Mouse (Mus musculus) spleen, adult 2 months (tissue): ENCODE measurements at regions not wholly inside any gene's neighbourhood (a gene's known extent, or its start where the extent isn't known, plus 50 kb on each side); places are given as distances from the start of the nearest gene placed in this dataset.

Source experiments
- DNase-seq, 2 experiments: peaks; one replicate each; pipeline versions ENCODE4 v3.0.0 to v3.0.0-alpha.2; 2012 to 2021; ENCODE audit warnings: low spot score in 2 of 2, low read depth in 1 of 2
- H3K27ac ChIP-seq: fragments of 200-500 bp; 2 replicates; pipeline ENCODE4 v1.5.1; 2012; ENCODE audit warnings: low read length, inconsistent platforms; ENCODE audit not compliant: insufficient read depth
- H3K27me3 ChIP-seq: fragments of 200-500 bp; 2 replicates; pipeline ENCODE4 v1.6.1; 2012; ENCODE audit warnings: mild to moderate bottlenecking, moderate library complexity, low read length, inconsistent platforms; ENCODE audit not compliant: control insufficient read depth, insufficient read depth
- H3K36me3 ChIP-seq: fragments of 200-500 bp; 2 replicates; pipeline ENCODE4 v1.6.1; 2012; ENCODE audit warnings: mild to moderate bottlenecking, low read length, inconsistent platforms; ENCODE audit not compliant: control insufficient read depth, insufficient read depth
- H3K4me1 ChIP-seq: fragments of 200-500 bp; 2 replicates; pipeline ENCODE4 v1.6.1; 2011; ENCODE audit warnings: inconsistent platforms; ENCODE audit not compliant: control insufficient read depth, insufficient read depth, insufficient read length
- H3K4me3 ChIP-seq: fragments of 200-500 bp; 2 replicates; pipeline ENCODE4 v1.5.1; 2011; ENCODE audit warnings: mild to moderate bottlenecking, inconsistent platforms; ENCODE audit not compliant: insufficient read depth, insufficient read length; ENCODE audit errors: extremely low read depth
- CTCF ChIP-seq: fragments of 200-500 bp; IDR thresholded peaks from 2 replicates; pipeline ENCODE4 v1.5.1; 2011; ENCODE audit warnings: mild to moderate bottlenecking, inconsistent platforms; ENCODE audit not compliant: insufficient read depth, insufficient read length, insufficient replicate concordance; ENCODE audit errors: extremely low read depth
- POLR2A ChIP-seq: fragments of 200-500 bp; IDR thresholded peaks from 2 replicates; pipeline ENCODE4 v1.6.1; 2011; ENCODE audit warnings: low read depth, low read length, inconsistent platforms
- WGBS: fragments of 180-500 bp; shearing (Covaris S2); methylation state at CpG from one replicate; pipeline ENCODE4 v1.1.7; 2018; 5-methylcytosine and 5-hydroxymethylcytosine counted together

GRCm38 (mm10) chr17:45276686-45277405, 156.7 kb downstream of the Cdc5l start:
- Histone ChIP-seq H3K27ac (no peak overlapping the region), H3K27me3 (no peaks in the 10 kb centered on the region; the same call in 1 of the 2 replicates), H3K4me3 (no peak overlapping the region), H3K4me1 (peaks cover 2% of the 10 kb centered on the region; the same call in 1 of the 2 replicates), H3K36me3 (no peaks in the 10 kb centered on the region)
- no peak for DNase-seq
- TF ChIP-seq CTCF = no peak
- no peak for TF ChIP-seq POLR2A
- WGBS = 88% methylated on average over 12 of the region's 12 CpGs

DNA sequence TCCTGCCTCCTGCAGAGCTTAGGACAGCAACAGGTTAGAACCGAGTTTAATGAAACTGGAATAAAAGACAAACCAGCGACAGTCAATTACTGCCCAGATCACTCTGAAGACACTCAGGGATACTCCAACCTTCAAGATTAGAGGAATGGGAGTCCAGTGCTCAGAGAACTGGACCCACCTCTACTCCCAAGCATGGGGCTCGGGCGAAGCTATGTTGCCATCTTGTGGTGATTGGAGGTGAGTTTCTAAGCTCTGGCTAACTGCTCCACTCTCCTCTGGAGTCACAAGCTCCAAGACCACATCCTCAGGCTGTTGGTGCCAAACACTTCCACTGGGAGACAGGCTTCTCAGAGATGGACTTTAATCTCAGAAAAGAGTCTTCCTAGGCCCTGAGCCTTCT, 158.6 kb downstream of the Cdc5l start:
- WGBS = 85% methylated on average over 4 of the region's 4 CpGs
- no peaks in the 10 kb centered on the region; the same call in 1 of the 2 replicates for H3K27me3 ChIP-seq
- peaks cover 2% of the 10 kb centered on the region; the same call in 1 of the 2 replicates for H3K4me1 ChIP-seq
- no peak for DNase-seq
- TF ChIP-seq POLR2A = no peak
- TF ChIP-seq CTCF = no peak
- no peaks in the 10 kb centered on the region for H3K36me3 ChIP-seq
- H3K27ac ChIP-seq = no peak overlapping the region
- H3K4me3 ChIP-seq = no peak overlapping the region

DNA sequence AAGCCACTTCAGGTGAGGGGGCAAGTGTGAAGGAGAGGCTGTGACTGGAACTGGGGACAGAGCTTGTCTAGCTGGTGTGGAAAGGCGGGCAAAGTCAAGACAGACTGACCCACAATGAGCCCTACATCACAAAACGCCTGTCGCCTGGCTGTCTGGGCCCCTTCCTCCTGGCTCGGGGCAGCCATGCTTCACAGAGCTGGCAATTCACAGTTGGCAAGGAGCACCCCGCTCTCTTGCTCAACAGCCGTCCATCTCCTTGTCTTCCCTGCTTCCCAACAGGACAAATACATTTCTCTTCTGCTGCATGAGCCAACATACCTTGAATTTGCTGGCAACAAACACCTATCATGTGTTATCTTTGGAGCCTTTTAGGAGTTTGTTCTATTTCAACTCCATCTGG, 166.8 kb downstream of the Cdc5l start:
- no peaks in the 10 kb centered on the region for H3K27me3 ChIP-seq
- TF ChIP-seq CTCF (no peak), POLR2A (no peak)
- H3K4me3 ChIP-seq = no peak overlapping the region
- no peak for DNase-seq
- no peaks in the 10 kb centered on the region for H3K4me1 ChIP-seq
- WGBS = 92% methylated on average over 6 of the region's 6 CpGs
- H3K27ac ChIP-seq = no peak overlapping the region
- H3K36me3 ChIP-seq = no peaks in the 10 kb centered on the region

- Histone ChIP-seq H3K4me1 (no peaks in the 10 kb centered on the region), H3K36me3 (no peaks in the 10 kb centered on the region), H3K27me3 (no peaks in the 10 kb centered on the region), H3K4me3 (no peak overlapping the region), H3K27ac (no peak overlapping the region)
- WGBS = 84% methylated on average over 7 of the region's 7 CpGs
- no peak for DNase-seq
- no peak for TF ChIP-seq CTCF
- TF ChIP-seq POLR2A = no peak
Observed at GRCm38 (mm10) chr17:45265587-45265986, 167.9 kb downstream of the Cdc5l start.

DNA sequence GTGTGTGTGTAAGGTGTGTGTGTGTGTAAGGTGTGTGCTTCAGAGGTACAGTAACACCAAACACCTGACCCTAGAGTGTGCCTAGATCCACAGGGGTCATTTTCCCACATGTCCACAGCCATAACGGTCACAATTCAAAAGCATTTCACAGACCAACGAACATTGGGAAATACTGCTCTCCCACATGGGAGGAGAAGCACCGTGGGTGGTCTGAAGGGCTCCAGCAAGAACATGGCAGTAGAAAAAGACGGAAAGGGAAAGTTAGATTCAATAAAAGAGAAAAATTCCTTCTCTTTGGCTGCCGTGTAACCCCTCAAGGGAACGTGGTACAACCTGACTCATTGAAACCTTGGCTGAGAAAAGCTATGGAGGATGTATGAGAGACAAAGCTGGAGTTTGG, 169.1 kb downstream of the Cdc5l start:
- no peaks in the 10 kb centered on the region for H3K27me3 ChIP-seq
- 83% methylated on average over 6 of the region's 6 CpGs for WGBS
- no peak overlapping the region for H3K4me3 ChIP-seq
- TF ChIP-seq POLR2A (no peak), CTCF (no peak)
- H3K27ac ChIP-seq = no peak overlapping the region
- DNase-seq = no peak
- H3K4me1 ChIP-seq = no peaks in the 10 kb centered on the region
- H3K36me3 ChIP-seq = no peaks in the 10 kb centered on the region

- TF ChIP-seq POLR2A (no peak), CTCF (no peak)
- 90% methylated on average over 10 of the region's 10 CpGs for WGBS
- Histone ChIP-seq H3K27me3 (no peaks in the 10 kb centered on the region), H3K36me3 (no peaks in the 10 kb centered on the region), H3K4me1 (no peaks in the 10 kb centered on the region), H3K4me3 (no peak overlapping the region), H3K27ac (no peak overlapping the region)
- no peak for DNase-seq
Observed at GRCm38 (mm10) chr17:45260421-45260820, 173.1 kb downstream of the Cdc5l start.

- Histone ChIP-seq H3K27ac (no peak overlapping the region), H3K36me3 (no peaks in the 10 kb centered on the region), H3K4me3 (no peak overlapping the region), H3K4me1 (no peaks in the 10 kb centered on the region), H3K27me3 (no peaks in the 10 kb centered on the region)
- WGBS = 71% methylated on average over 7 of the region's 7 CpGs
- no peak for DNase-seq
- no peak for TF ChIP-seq CTCF
- TF ChIP-seq POLR2A = no peak
Observed at GRCm38 (mm10) chr17:45258007-45258406, 175.5 kb downstream of the Cdc5l start.
